Mouse (Mus musculus) cerebellum, adult 11 months (tissue): ENCODE data around the gene Mrgprb2.

Experiments used
- DNase-seq: peaks from one replicate; pipeline ENCODE4 v3.0.0; 2022

The Mrgprb2 gene

DNA sequence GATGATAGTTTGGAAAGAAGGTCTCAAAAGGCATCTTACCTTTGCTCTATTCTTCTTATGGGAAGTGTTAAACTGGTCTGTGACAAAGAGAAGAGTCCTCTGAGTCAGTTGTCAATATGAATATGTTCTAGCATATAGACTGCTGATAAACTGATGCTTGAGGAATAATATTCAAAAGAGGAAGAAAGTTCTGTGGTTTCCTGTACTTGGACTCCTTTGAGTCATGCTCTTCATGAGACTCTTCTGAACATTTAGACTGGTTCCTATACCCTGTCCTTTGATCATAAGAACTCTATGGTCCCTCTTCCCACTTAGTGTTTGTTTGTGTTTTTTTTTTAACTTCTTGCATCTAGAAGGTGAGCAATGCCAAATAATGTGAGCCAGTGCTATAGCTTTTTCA is at the start of gene Mrgprb2:
Gene Mrgprb2 (minus strand): TSS at position 101 of the 400 bp plus-strand sequence.
- DNase-seq, result no peak
